Mouse (Mus musculus): Measurements from ENCODE around the gene Nckap1l. TPM values are rescaled to one million over a fixed set of nuclear protein-coding genes. Genes with fewer than 3 reads are reported as not detected.
A peak's percentile ranks its signal among the peaks of the same experiment; 100 is the strongest.

Gene Nckap1l
- polyA plus RNA-seq, 1 experiment from 2014 or later: 5.9 TPM

- Histone ChIP-seq H3K4me1 (replicated peaks) (no peaks in the 10 kb centered on the region), H3K9ac (no peak overlapping the region), H3K9me3 (replicated peaks) (no peaks in the 10 kb centered on the region), H3K4me2 (no peak overlapping the region), H3K4me3 (replicated peaks) (no peak overlapping the region), H3K36me3 (no peaks in the 10 kb centered on the region), H3K27me3 (no peaks in the 10 kb centered on the region), H3K27ac (no peak overlapping the region)
- DNase-seq: no peak
- ATAC-seq (ENCODE audit: low read depth): no peak
- WGBS (ENCODE audit: insufficient replicate concordance): 55% methylated on average over 3 of the region's 3 CpGs
These were observed 69.0 kb downstream of the Nckap1l start for GRCm38 (mm10) chr15:103522458-103523099.

GRCm38 (mm10) chr15:103523156-103523555 is 69.6 kb downstream of the Nckap1l start:
- H3K36me3 ChIP-seq: no peaks in the 10 kb centered on the region
- ATAC-seq (ENCODE audit: low read depth) (no peak), DNase-seq (no peak)
- no peak overlapping the region for H3K4me2 ChIP-seq
- 54% methylated on average over 3 of the region's 3 CpGs for WGBS (ENCODE audit: insufficient replicate concordance)
- H3K27me3 ChIP-seq: no peaks in the 10 kb centered on the region
- H3K4me1 ChIP-seq (replicated peaks): no peaks in the 10 kb centered on the region
- H3K9ac ChIP-seq: no peak overlapping the region
- no peaks in the 10 kb centered on the region for H3K9me3 ChIP-seq (replicated peaks)
- H3K27ac ChIP-seq: no peak overlapping the region
- no peak overlapping the region for H3K4me3 ChIP-seq (replicated peaks)

GRCm38 (mm10) chr15:103530372-103530771 is 76.8 kb downstream of the Nckap1l start:
- DNase-seq: no peak

GRCm38 (mm10) chr15:103534054-103534620 is 80.5 kb downstream of the Nckap1l start:
- 62% methylated on average over 7 of the region's 7 CpGs for WGBS (ENCODE audit: insufficient replicate concordance)
- no peak overlapping the region for H3K4me3 ChIP-seq (replicated peaks)
- no peak overlapping the region for H3K9ac ChIP-seq
- no peak overlapping the region for H3K27ac ChIP-seq
- H3K9me3 ChIP-seq (replicated peaks): no peaks in the 10 kb centered on the region
- no peak overlapping the region for H3K4me2 ChIP-seq
- DNase-seq (no peak), ATAC-seq (ENCODE audit: low read depth) (no peak)
- no peaks in the 10 kb centered on the region for H3K4me1 ChIP-seq (replicated peaks)
- no peaks in the 10 kb centered on the region for H3K36me3 ChIP-seq
- peaks cover 50% of the 10 kb centered on the region for H3K27me3 ChIP-seq

More at GRCm38 (mm10) chr15:103530372-103530771, 76.8 kb downstream of the Nckap1l start:
- no peak overlapping the region for H3K27ac ChIP-seq
- H3K27me3 ChIP-seq: peaks cover 15% of the 10 kb centered on the region; the same call in 1 of the 2 replicates
- H3K4me2 ChIP-seq: no peak overlapping the region
- no peak overlapping the region for H3K4me3 ChIP-seq (replicated peaks)
- no peak for ATAC-seq (ENCODE audit: low read depth)
- no peaks in the 10 kb centered on the region for H3K36me3 ChIP-seq
- no peaks in the 10 kb centered on the region for H3K4me1 ChIP-seq (replicated peaks)
- no peak overlapping the region for H3K9ac ChIP-seq
- no peaks in the 10 kb centered on the region for H3K9me3 ChIP-seq (replicated peaks)
- WGBS (ENCODE audit: insufficient replicate concordance): 7% methylated on average over 5 of the region's 5 CpGs

- no peaks in the 10 kb centered on the region for H3K36me3 ChIP-seq
- peaks cover 59% of the 10 kb centered on the region for H3K27me3 ChIP-seq
- ATAC-seq (ENCODE audit: low read depth) (no peak), DNase-seq (no peak)
- no peak overlapping the region for H3K4me2 ChIP-seq
- H3K4me3 ChIP-seq (replicated peaks): no peak overlapping the region
- no peaks in the 10 kb centered on the region for H3K4me1 ChIP-seq (replicated peaks)
- no peaks in the 10 kb centered on the region for H3K9me3 ChIP-seq (replicated peaks)
- 62% methylated on average over 2 of the region's 2 CpGs for WGBS (ENCODE audit: insufficient replicate concordance)
- H3K27ac ChIP-seq: no peak overlapping the region
- no peak overlapping the region for H3K9ac ChIP-seq
These were observed 81.4 kb downstream of the Nckap1l start for GRCm38 (mm10) chr15:103535030-103535429.

GRCm38 (mm10) chr15:103535786-103536185 is 82.2 kb downstream of the Nckap1l start:
- H3K4me1 ChIP-seq (replicated peaks): no peaks in the 10 kb centered on the region
- no peaks in the 10 kb centered on the region for H3K9me3 ChIP-seq (replicated peaks)
- H3K27ac ChIP-seq: no peak overlapping the region
- DNase-seq: no peak
- H3K4me3 ChIP-seq (replicated peaks): no peak overlapping the region
- H3K9ac ChIP-seq: no peak overlapping the region
- peaks cover 64% of the 10 kb centered on the region for H3K27me3 ChIP-seq
- ATAC-seq (ENCODE audit: low read depth): no peak
- no peak overlapping the region for H3K4me2 ChIP-seq
- no peaks in the 10 kb centered on the region for H3K36me3 ChIP-seq
- WGBS (ENCODE audit: insufficient replicate concordance): 32% methylated on average over 1 of the region's 1 CpGs

GRCm38 (mm10) chr15:103536456-103536855 is 82.9 kb downstream of the Nckap1l start:
- DNase-seq (no peak), ATAC-seq (ENCODE audit: low read depth) (no peak)
- Histone ChIP-seq H3K9ac (no peak overlapping the region), H3K9me3 (replicated peaks) (no peaks in the 10 kb centered on the region), H3K4me3 (replicated peaks) (no peak overlapping the region), H3K27ac (no peak overlapping the region), H3K4me2 (no peak overlapping the region), H3K27me3 (peaks cover 66% of the 10 kb centered on the region), H3K4me1 (replicated peaks) (no peaks in the 10 kb centered on the region), H3K36me3 (no peaks in the 10 kb centered on the region)
- 18% methylated on average over 2 of the region's 2 CpGs for WGBS (ENCODE audit: insufficient replicate concordance)

GRCm38 (mm10) chr15:103537011-103537821 is 83.6 kb downstream of the Nckap1l start:
- H3K4me2 ChIP-seq: peak overlapping the region; percentile 63
- no peak overlapping the region for H3K27ac ChIP-seq
- no peaks in the 10 kb centered on the region for H3K4me1 ChIP-seq (replicated peaks)
- H3K9me3 ChIP-seq (replicated peaks): no peaks in the 10 kb centered on the region
- 0 out of 2 replicates have a peak overlapping the region, but pooled peaks have one; percentile 9 for H3K9ac ChIP-seq
- 2% methylated on average over 33 of the region's 37 CpGs for WGBS (ENCODE audit: insufficient replicate concordance)
- no peaks in the 10 kb centered on the region for H3K36me3 ChIP-seq
- H3K27me3 ChIP-seq: peaks cover 66% of the 10 kb centered on the region
- DNase-seq (no peak), ATAC-seq (ENCODE audit: low read depth) (peak; percentile 26; the same call in 1 of the 2 replicates)
- peak overlapping the region; percentile 40 for H3K4me3 ChIP-seq (replicated peaks)

- Histone ChIP-seq H3K36me3 (no peaks in the 10 kb centered on the region), H3K9me3 (replicated peaks) (no peaks in the 10 kb centered on the region), H3K27me3 (peaks cover 66% of the 10 kb centered on the region), H3K9ac (0 out of 2 replicates have a peak within 1 kb of the TSS, but pooled peaks have one; percentile 9), H3K4me3 (replicated peaks) (peak within 1 kb of the TSS; percentile 40), H3K4me2 (peak within 1 kb of the TSS; percentile 63), H3K4me1 (replicated peaks) (no peaks in the 10 kb centered on the region), H3K27ac (no peak within 1 kb of the TSS)
- no peak for ATAC-seq (ENCODE audit: low read depth)
- no peak for DNase-seq
- 1% methylated on average over 36 of the region's 36 CpGs for WGBS (ENCODE audit: insufficient replicate concordance)
These were observed 84.2 kb downstream of the Nckap1l start, which contains the start of gene Ppp1r1a for GRCm38 (mm10) chr15:103537822-103538213. TSS of gene Ppp1r1a (minus strand) at chr15:103538003.

- H3K4me2 ChIP-seq: no peak overlapping the region
- peaks cover 60% of the 10 kb centered on the region for H3K27me3 ChIP-seq
- no peak overlapping the region for H3K9ac ChIP-seq
- no peak overlapping the region for H3K4me3 ChIP-seq (replicated peaks)
- H3K9me3 ChIP-seq (replicated peaks): no peaks in the 10 kb centered on the region
- H3K27ac ChIP-seq: no peak overlapping the region
- no peaks in the 10 kb centered on the region for H3K4me1 ChIP-seq (replicated peaks)
- ATAC-seq (ENCODE audit: low read depth): no peak
- DNase-seq: no peak
- H3K36me3 ChIP-seq: no peaks in the 10 kb centered on the region
- WGBS (ENCODE audit: insufficient replicate concordance): 44% methylated on average over 2 of the region's 2 CpGs
These were observed 85.7 kb downstream of the Nckap1l start for GRCm38 (mm10) chr15:103539259-103539658.

- DNase-seq (no peak), ATAC-seq (ENCODE audit: low read depth) (no peak)
- WGBS (ENCODE audit: insufficient replicate concordance): 38% methylated on average over 1 of the region's 1 CpGs
- H3K27ac ChIP-seq: no peak overlapping the region
- no peak overlapping the region for H3K4me2 ChIP-seq
- H3K4me3 ChIP-seq (replicated peaks): no peak overlapping the region
- H3K9me3 ChIP-seq (replicated peaks): no peaks in the 10 kb centered on the region
- H3K9ac ChIP-seq: no peak overlapping the region
- H3K36me3 ChIP-seq: no peaks in the 10 kb centered on the region
- peaks cover 49% of the 10 kb centered on the region for H3K27me3 ChIP-seq
- H3K4me1 ChIP-seq (replicated peaks): no peaks in the 10 kb centered on the region
These were observed 87.1 kb downstream of the Nckap1l start for GRCm38 (mm10) chr15:103540646-103541045.

Measured in liver, embryonic 13.5 days (tissue).